Mouse (Mus musculus): ENCODE data around the gene Gfm2.

GRCm38 (mm10) chr13:97214583-97215268, 77.0 kb downstream of the Gfm2 start:
- TF ChIP-seq EP300 (optimal IDR thresholded peaks at IDR 0.05) (no peak), CTCF (IDR thresholded peaks at IDR 0.05; ENCODE audit: low read depth) (no peak)

All from stomach, postnatal 0 days (tissue).